Mouse (Mus musculus) neural tube, embryonic 11.5 days (tissue): Measurements from ENCODE around the gene Mrpl52. TPM values are rescaled to one million over a fixed set of nuclear protein-coding genes. Genes with fewer than 3 reads are reported as not detected.

Experiments used
- polyA plus RNA-seq: library from polyadenylated mRNA; unstranded; fragments of >200 nt; fragmentation: Nextera tagmentation; extraction: Ambion mirVana; gene quantifications from 2 replicates; pipeline ENCODE4 v1.2.1, GENCODE M21; 2014

Gene Mrpl52
- polyA plus RNA-seq, 1 experiment from 2014 or later: 190 TPM

Other genes with a start within 250 kb of the Mrpl52 start
- 274 and 286 TPM in 2 replicates for gene Dad1, start 172.8 kb upstream of the Mrpl52 start, polyA plus RNA-seq
- 45.7 and 46.6 TPM in 2 replicates for gene Abhd4, start 172.7 kb upstream of the Mrpl52 start, polyA plus RNA-seq
- gene Olfr49, start 142.0 kb upstream of the Mrpl52 start, polyA plus RNA-seq: not detected in 2 replicates
- 49.8 and 53.0 TPM in 2 replicates for gene Oxa1l, start 66.1 kb upstream of the Mrpl52 start, polyA plus RNA-seq
- 4.5 and 4.8 TPM in 2 replicates for gene Slc7a7, start 9.1 kb upstream of the Mrpl52 start, polyA plus RNA-seq
- 69.6 and 70.6 TPM in 2 replicates for gene Mmp14, start 4.7 kb downstream of the Mrpl52 start, polyA plus RNA-seq
- 24.5 and 26.6 TPM in 2 replicates for gene Lrp10, start 37.2 kb downstream of the Mrpl52 start, polyA plus RNA-seq
- gene Rem2, start 49.2 kb downstream of the Mrpl52 start, polyA plus RNA-seq: 23.3 and 26.2 TPM in 2 replicates
- gene Prmt5, start 90.6 kb downstream of the Mrpl52 start, polyA plus RNA-seq: 124 and 126 TPM in 2 replicates
- gene Haus4, start 127.7 kb downstream of the Mrpl52 start, polyA plus RNA-seq: 36.7 and 41.4 TPM in 2 replicates
- gene Ajuba, start 150.6 kb downstream of the Mrpl52 start, polyA plus RNA-seq: 27.9 TPM in 2 replicates
- gene 4931414P19Rik, start 179.1 kb downstream of the Mrpl52 start, polyA plus RNA-seq: 8.1 and 8.9 TPM in 2 replicates
- 444 and 470 TPM in 2 replicates for gene Psmb5, start 191.1 kb downstream of the Mrpl52 start, polyA plus RNA-seq
- 0.08 TPM in 1 of 2 replicates, not detected in the other for gene Psmb11, start 194.5 kb downstream of the Mrpl52 start, polyA plus RNA-seq
- not detected in 2 replicates for gene Gm17606, start 214.0 kb downstream of the Mrpl52 start, polyA plus RNA-seq
- 6.8 and 9.7 TPM in 2 replicates for gene Cdh24, start 214.5 kb downstream of the Mrpl52 start, polyA plus RNA-seq